Mouse (Mus musculus) kidney, postnatal 0 days (tissue): ENCODE data around the gene Ssh2. TPM values are rescaled to one million over a fixed set of nuclear protein-coding genes. Genes with fewer than 3 reads are reported as not detected.
A peak's percentile ranks its signal among the peaks of the same experiment; 100 is the strongest.

Experiments used
- ATAC-seq: fragments of 200-750 bp; cut with Nextera tagmentation; replicated peaks from 2 replicates; pipeline ENCODE4 v1.8.0; 2017; ENCODE audit warnings: low read depth, moderate number of reproducible peaks, moderate TSS enrichment, moderate library complexity; ENCODE audit not compliant: low FRiP score
- DNase-seq: peaks from one replicate; pipeline ENCODE4 v3.0.0-alpha.2; 2016; ENCODE audit warnings: low spot score
- H3K27ac ChIP-seq: fragments of 300-500 bp; sonication (generic); 2 replicates; pipeline ENCODE4 v1.5.1; 2014; ENCODE audit warnings: mild to moderate bottlenecking
- H3K27me3 ChIP-seq: fragments of 300-500 bp; sonication (generic); 2 replicates; pipeline ENCODE4 v1.6.1; 2014; ENCODE audit warnings: low read length, mixed read lengths; ENCODE audit not compliant: insufficient read depth
- H3K36me3 ChIP-seq: fragments of 300-500 bp; sonication (generic); 2 replicates; pipeline ENCODE4 v1.6.1; 2014; ENCODE audit warnings: low read length, mixed read lengths; ENCODE audit not compliant: insufficient read depth
- H3K4me1 ChIP-seq: fragments of 300-500 bp; sonication (generic); replicated peaks from 2 replicates; pipeline ENCODE4 v1.6.1; 2014; ENCODE audit warnings: antibody characterized with exemption, low read length, mixed read lengths; ENCODE audit not compliant: insufficient read depth
- H3K4me2 ChIP-seq: fragments of 300-500 bp; sonication (generic); 2 replicates; pipeline ENCODE4 v1.6.1; 2014; ENCODE audit warnings: mild to moderate bottlenecking, low read length, moderate library complexity, mixed read lengths
- H3K4me3 ChIP-seq: fragments of 300-500 bp; sonication (generic); replicated peaks from 2 replicates; pipeline ENCODE4 v1.5.1; 2014; ENCODE audit warnings: low read depth, low read length
- H3K9ac ChIP-seq: fragments of 300-500 bp; sonication (generic); 2 replicates; pipeline ENCODE4 v1.6.1; 2014; ENCODE audit warnings: low read depth, low read length
- H3K9me3 ChIP-seq: fragments of 300-500 bp; sonication (generic); replicated peaks from 2 replicates; pipeline ENCODE4 v1.6.1; 2016; ENCODE audit warnings: low read length, inconsistent platforms, mixed read lengths
- CTCF ChIP-seq: IDR thresholded peaks from 2 replicates; pipeline ENCODE4 v1.5.1; 2016; ENCODE audit warnings: antibody characterized with exemption, low read depth, mild to moderate bottlenecking, moderate library complexity
- WGBS: fragments of 180-500 bp; shearing (Covaris S2); extraction: QIAGEN DNeasy Blood & Tissue Kit; methylation state at CpG from one replicate; pipeline ENCODE4 v1.1.7; 2014; 5-methylcytosine and 5-hydroxymethylcytosine counted together
- polyA plus RNA-seq: library from polyadenylated mRNA; unstranded; fragments of >200 nt; fragmentation: Nextera tagmentation; extraction: Ambion mirVana; gene quantifications from 2 replicates; pipeline ENCODE4 v1.2.1, GENCODE M21; 2015

Gene Ssh2
- polyA plus RNA-seq, 1 experiment from 2014 or later, result 3.9 TPM

GRCm38 (mm10) chr11:77402508-77402907 is 186.4 kb downstream of the Ssh2 start:
- H3K27ac ChIP-seq, result no peak overlapping the region
- no peaks in the 10 kb centered on the region for H3K4me1 ChIP-seq
- no peaks in the 10 kb centered on the region for H3K36me3 ChIP-seq
- H3K9me3 ChIP-seq, result no peaks in the 10 kb centered on the region
- DNase-seq (no peak), ATAC-seq (no peak)
- 66% methylated on average over 2 of the region's 2 CpGs for WGBS
- H3K4me3 ChIP-seq, result no peak overlapping the region
- H3K4me2 ChIP-seq, result no peak overlapping the region
- TF ChIP-seq CTCF, result no peak
- H3K9ac ChIP-seq, result no peak overlapping the region
- no peaks in the 10 kb centered on the region for H3K27me3 ChIP-seq

GRCm38 (mm10) chr11:77406329-77406728 is 190.2 kb downstream of the Ssh2 start:
- no peak for DNase-seq
- no peak for TF ChIP-seq CTCF
- Histone ChIP-seq H3K27me3 (no peaks in the 10 kb centered on the region), H3K4me1 (no peaks in the 10 kb centered on the region), H3K36me3 (no peaks in the 10 kb centered on the region), H3K4me2 (no peak overlapping the region), H3K9me3 (no peaks in the 10 kb centered on the region), H3K9ac (no peak overlapping the region), H3K27ac (no peak overlapping the region), H3K4me3 (no peak overlapping the region)
- no peak for ATAC-seq
- 88% methylated on average over 2 of the region's 2 CpGs for WGBS

GRCm38 (mm10) chr11:77409879-77410278 is 193.8 kb downstream of the Ssh2 start:
- DNase-seq, result peak; percentile 71
- ATAC-seq, result no peak
- 78% methylated on average over 6 of the region's 6 CpGs for WGBS

GRCm38 (mm10) chr11:77411284-77411683 is 195.2 kb downstream of the Ssh2 start:
- no peaks in the 10 kb centered on the region for H3K9me3 ChIP-seq
- H3K4me2 ChIP-seq, result no peak overlapping the region
- H3K27ac ChIP-seq, result no peak overlapping the region
- ATAC-seq (no peak), DNase-seq (no peak)
- H3K27me3 ChIP-seq, result no peaks in the 10 kb centered on the region
- H3K4me3 ChIP-seq, result no peak overlapping the region
- TF ChIP-seq CTCF, result no peak
- no peaks in the 10 kb centered on the region for H3K4me1 ChIP-seq
- H3K36me3 ChIP-seq, result no peaks in the 10 kb centered on the region
- H3K9ac ChIP-seq, result no peak overlapping the region

More at GRCm38 (mm10) chr11:77409879-77410278, 193.8 kb downstream of the Ssh2 start:
- Histone ChIP-seq H3K9me3 (no peaks in the 10 kb centered on the region), H3K27ac (no peak overlapping the region), H3K27me3 (no peaks in the 10 kb centered on the region), H3K4me1 (no peaks in the 10 kb centered on the region), H3K4me3 (no peak overlapping the region), H3K9ac (no peak overlapping the region), H3K36me3 (no peaks in the 10 kb centered on the region), H3K4me2 (no peak overlapping the region)
- no peak for TF ChIP-seq CTCF

- Histone ChIP-seq H3K9ac (no peak overlapping the region), H3K4me3 (no peak overlapping the region), H3K4me1 (no peaks in the 10 kb centered on the region), H3K27me3 (no peaks in the 10 kb centered on the region), H3K36me3 (no peaks in the 10 kb centered on the region), H3K4me2 (no peak overlapping the region), H3K27ac (no peak overlapping the region), H3K9me3 (no peaks in the 10 kb centered on the region)
- no peak for TF ChIP-seq CTCF
- 87% methylated on average over 2 of the region's 2 CpGs for WGBS
- DNase-seq (no peak), ATAC-seq (no peak)
Observed at GRCm38 (mm10) chr11:77414141-77414839, 198.2 kb downstream of the Ssh2 start.

GRCm38 (mm10) chr11:77416212-77417000 is 200.3 kb downstream of the Ssh2 start:
- no peak for TF ChIP-seq CTCF
- Histone ChIP-seq H3K9me3 (no peaks in the 10 kb centered on the region), H3K4me1 (no peaks in the 10 kb centered on the region), H3K27ac (no peak overlapping the region), H3K36me3 (no peaks in the 10 kb centered on the region), H3K27me3 (no peaks in the 10 kb centered on the region), H3K4me2 (no peak overlapping the region), H3K9ac (no peak overlapping the region), H3K4me3 (no peak overlapping the region)
- no peak for ATAC-seq
- WGBS, result 67% methylated on average over 4 of the region's 4 CpGs
- DNase-seq, result peak; percentile 43
